Mouse (Mus musculus): Measurements from ENCODE around the gene Rarb. TPM values are rescaled to one million over a fixed set of nuclear protein-coding genes. Genes with fewer than 3 reads are reported as not detected.

The Rarb gene
- total and polyA plus RNA-seq, 3 experiments, result 0.04 TPM; not detected in 2

GRCm38 (mm10) chr14:16723991-16724390 is 95.0 kb downstream of the Rarb start:
- no peak for TF ChIP-seq MYC (IDR thresholded peaks at IDR 0.05; ENCODE audit: low read depth, low read length)
- no peak for TF ChIP-seq UBTF (IDR thresholded peaks at IDR 0.05; ENCODE audit: low read depth, low read length)
- TF ChIP-seq BHLHE40 (IDR thresholded peaks at IDR 0.05; ENCODE audit: low read depth, low read length), result no peak
- no peak for TF ChIP-seq TBP (conservative IDR thresholded peaks at IDR 0.05; ENCODE audit: low read depth, low read length)
- no peak for TF ChIP-seq ZKSCAN1 (IDR thresholded peaks at IDR 0.05; ENCODE audit: borderline replicate concordance, low read depth, low read length)
- no peak for TF ChIP-seq MEF2A (IDR thresholded peaks at IDR 0.05; ENCODE audit: borderline replicate concordance, low read depth, low read length)
- Histone ChIP-seq H3K4me1 (ENCODE audit: control insufficient read depth in 1 of 2, insufficient read depth in 2 of 2) (no peaks in the 10 kb centered on the region), H3K36me3 (replicated peaks in 1 of 2; ENCODE audit: control insufficient read depth in 1 of 2, insufficient read depth in 1 of 2, low read length in 1 of 2) (no peaks in the 10 kb centered on the region), H3K9ac (ENCODE audit: insufficient read depth, low read depth) (no peak overlapping the region), H3K27me3 (replicated peaks) (no peaks in the 10 kb centered on the region), H3K4me2 (ENCODE audit: insufficient read depth, low read depth, poor library complexity, severe bottlenecking) (no peak overlapping the region), H3K9me3 (replicated peaks; ENCODE audit: low read length) (peaks cover 2% of the 10 kb centered on the region), H3K4me3 (replicated peaks in 1 of 3; ENCODE audit: low read depth in 2 of 3, low read length in 2 of 3, poor library complexity in 1 of 3) (no peak overlapping the region), H3K79me2 (replicated peaks; ENCODE audit: control insufficient read depth, extremely low read depth, insufficient read depth, poor library complexity, severe bottlenecking) (no peaks in the 10 kb centered on the region), H3K27ac (ENCODE audit: insufficient read depth, low read depth) (no peak overlapping the region)
- in situ Hi-C loops (cut with MboI; ENCODE audit: low pct_ligation_motif_present, low pct_unique_long_range_greater_than_20kb, low sequenced_read_pairs), result no loop called here
- dilution Hi-C loops (cut with MboI; ENCODE audit: extremely low pct_ligation_motif_present, extremely low pct_unique_long_range_greater_than_20kb, low sequenced_read_pairs), result no loop called here
- no peak for DNase-seq (ENCODE audit: extremely low read depth)

GRCm38 (mm10) chr14:16717821-16718220 is 101.1 kb downstream of the Rarb start:
- Histone ChIP-seq H3K4me3 (replicated peaks in 1 of 3; ENCODE audit: low read depth in 2 of 3, low read length in 2 of 3, poor library complexity in 1 of 3) (no peak overlapping the region), H3K36me3 (replicated peaks in 1 of 2; ENCODE audit: control insufficient read depth in 1 of 2, insufficient read depth in 1 of 2, low read length in 1 of 2) (no peaks in the 10 kb centered on the region), H3K27ac (ENCODE audit: insufficient read depth, low read depth) (no peak overlapping the region), H3K4me1 (ENCODE audit: control insufficient read depth in 1 of 2, insufficient read depth in 2 of 2) (no peaks in the 10 kb centered on the region), H3K9me3 (replicated peaks; ENCODE audit: low read length) (peaks cover 2% of the 10 kb centered on the region), H3K27me3 (replicated peaks) (no peaks in the 10 kb centered on the region), H3K4me2 (ENCODE audit: insufficient read depth, low read depth, poor library complexity, severe bottlenecking) (no peak overlapping the region), H3K79me2 (replicated peaks; ENCODE audit: control insufficient read depth, extremely low read depth, insufficient read depth, poor library complexity, severe bottlenecking) (no peaks in the 10 kb centered on the region), H3K9ac (ENCODE audit: insufficient read depth, low read depth) (no peak overlapping the region)
- TF ChIP-seq RAD21 (IDR thresholded peaks at IDR 0.05; ENCODE audit: low read depth, low read length) (no peak), CHD1 (IDR thresholded peaks at IDR 0.05; ENCODE audit: low read depth, low read length) (no peak), TBP (conservative IDR thresholded peaks at IDR 0.05; ENCODE audit: low read depth, low read length) (no peak), HCFC1 (IDR thresholded peaks at IDR 0.05; ENCODE audit: low read depth, low read length) (no peak), TCF12 (IDR thresholded peaks at IDR 0.05; ENCODE audit: low read depth, low read length) (no peak), BHLHE40 (IDR thresholded peaks at IDR 0.05; ENCODE audit: low read depth, low read length) (no peak), ELF1 (IDR thresholded peaks at IDR 0.05; ENCODE audit: low read depth, low read length) (no peak), MAX (IDR thresholded peaks at IDR 0.05; ENCODE audit: low read length) (no peak)
- in situ Hi-C loops (cut with MboI; ENCODE audit: low pct_ligation_motif_present, low pct_unique_long_range_greater_than_20kb, low sequenced_read_pairs), result no loop called here
- no peak for DNase-seq (ENCODE audit: extremely low read depth)
- dilution Hi-C loops (cut with MboI; ENCODE audit: extremely low pct_ligation_motif_present, extremely low pct_unique_long_range_greater_than_20kb, low sequenced_read_pairs), result no loop called here

DNA sequence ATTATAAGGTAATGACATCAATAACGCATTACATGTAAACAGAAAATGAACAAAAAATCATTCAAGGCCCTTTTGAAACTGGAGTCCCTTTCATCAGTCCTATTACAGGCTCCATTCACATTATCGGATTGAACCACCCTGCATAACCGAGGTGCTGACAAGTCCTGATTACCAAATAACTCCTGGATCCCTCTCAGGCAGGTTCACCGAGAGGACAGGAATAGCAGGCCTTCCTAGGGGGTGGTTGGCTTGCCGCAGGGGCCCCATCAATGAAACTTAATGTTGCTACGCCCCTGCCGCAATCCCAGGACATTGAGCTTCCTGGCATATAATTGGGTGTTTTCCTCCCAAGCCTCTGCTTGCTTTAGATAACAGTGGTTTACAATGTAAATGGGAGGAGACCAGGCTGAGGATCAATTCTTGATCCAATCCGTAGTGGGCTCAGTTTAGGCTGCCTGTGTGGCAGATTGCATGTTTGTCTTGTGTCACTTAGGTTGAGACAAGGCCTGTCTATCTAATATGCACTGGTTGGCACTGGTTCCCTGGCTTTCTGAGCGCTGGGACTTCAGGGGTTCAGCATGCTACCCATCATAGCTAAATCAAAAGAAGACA is 104.5 kb downstream of the Rarb start:
- dilution Hi-C loops (cut with MboI; ENCODE audit: extremely low pct_ligation_motif_present, extremely low pct_unique_long_range_greater_than_20kb, low sequenced_read_pairs) (no loop called here), in situ Hi-C loops (cut with MboI; ENCODE audit: low pct_ligation_motif_present, low pct_unique_long_range_greater_than_20kb, low sequenced_read_pairs) (no loop called here)
- Histone ChIP-seq H3K27ac (ENCODE audit: insufficient read depth, low read depth) (no peak overlapping the region), H3K36me3 (replicated peaks in 1 of 2; ENCODE audit: control insufficient read depth in 1 of 2, insufficient read depth in 1 of 2, low read length in 1 of 2) (no peaks in the 10 kb centered on the region), H3K9ac (ENCODE audit: insufficient read depth, low read depth) (no peak overlapping the region), H3K9me3 (replicated peaks; ENCODE audit: low read length) (no peaks in the 10 kb centered on the region), H3K4me2 (ENCODE audit: insufficient read depth, low read depth, poor library complexity, severe bottlenecking) (no peak overlapping the region), H3K4me1 (ENCODE audit: control insufficient read depth in 1 of 2, insufficient read depth in 2 of 2) (no peaks in the 10 kb centered on the region), H3K27me3 (replicated peaks) (no peaks in the 10 kb centered on the region), H3K4me3 (replicated peaks in 1 of 3; ENCODE audit: low read depth in 2 of 3, low read length in 2 of 3, poor library complexity in 1 of 3) (no peak overlapping the region), H3K79me2 (replicated peaks; ENCODE audit: control insufficient read depth, extremely low read depth, insufficient read depth, poor library complexity, severe bottlenecking) (no peaks in the 10 kb centered on the region)
- no peak for DNase-seq (ENCODE audit: extremely low read depth)
- TF ChIP-seq NRF1 (IDR thresholded peaks at IDR 0.05; ENCODE audit: low read depth, low read length), result no peak
- no peak for TF ChIP-seq BHLHE40 (IDR thresholded peaks at IDR 0.05; ENCODE audit: low read depth, low read length)
- TF ChIP-seq TCF12 (IDR thresholded peaks at IDR 0.05; ENCODE audit: low read depth, low read length), result no peak
- TF ChIP-seq USF2 (conservative IDR thresholded peaks at IDR 0.05; ENCODE audit: low read depth, low read length), result no peak
- TF ChIP-seq EP300 (IDR thresholded peaks at IDR 0.05; ENCODE audit: low read length), result no peak
- TF ChIP-seq JUN (IDR thresholded peaks at IDR 0.05; ENCODE audit: insufficient read depth, low read depth, low read length), result no peak
- no peak for TF ChIP-seq PAX5 (IDR thresholded peaks at IDR 0.05; ENCODE audit: low read length)
- TF ChIP-seq ZKSCAN1 (IDR thresholded peaks at IDR 0.05; ENCODE audit: borderline replicate concordance, low read depth, low read length), result no peak
- TF ChIP-seq POLR2AphosphoS2 (IDR thresholded peaks at IDR 0.05; ENCODE audit: low read depth, low read length), result no peak
- TF ChIP-seq JUND (conservative IDR thresholded peaks at IDR 0.05; ENCODE audit: low read depth, low read length), result no peak
- no peak for TF ChIP-seq MXI1 (IDR thresholded peaks at IDR 0.05; ENCODE audit: low read depth, low read length)
- no peak for TF ChIP-seq USF1 (IDR thresholded peaks at IDR 0.05; ENCODE audit: low read depth, low read length)

Data from CH12.LX (cell line).